Mouse (Mus musculus): ENCODE data around the gene Fthl17a.

Fthl17a gene
- long read RNA-seq, experiment 1, result 0 reads
- long read RNA-seq, experiment 2, result 0 reads

GRCm38 (mm10) chrX:85249379-85249778, at the start of gene Fthl17a:
Gene Fthl17a (plus strand): TSS chrX:85249679.
- intact Hi-C loops (cut with DNase I), result no loop called here

- intact Hi-C loops (cut with DNase I), result no loop called here
Observed at GRCm38 (mm10) chrX:85207001-85207400, 42.5 kb upstream of the Fthl17a start.

DNA sequence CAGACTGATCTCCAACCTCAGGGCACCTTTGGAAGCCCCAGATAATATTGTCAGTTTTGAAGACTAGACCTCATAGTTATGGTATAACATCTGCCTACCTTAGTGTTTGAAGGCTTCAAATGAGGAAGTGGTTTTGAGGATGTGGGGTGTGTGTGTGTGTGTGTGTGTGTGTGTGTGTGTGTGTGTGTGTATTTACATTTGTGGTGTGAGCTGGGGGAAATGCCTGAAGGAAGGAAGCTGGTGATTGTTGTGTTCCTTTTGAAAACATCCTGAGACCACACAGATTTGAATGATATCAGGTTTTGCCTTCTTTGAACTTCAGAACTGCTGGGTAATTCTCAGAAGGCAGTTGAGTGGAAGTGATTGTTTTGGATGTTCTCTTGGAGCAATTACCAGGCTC, 22.6 kb upstream of the Fthl17a start:
- intact Hi-C loops (cut with DNase I), result no loop called here

- intact Hi-C loops (cut with DNase I), result no loop called here
Observed at GRCm38 (mm10) chrX:85271821-85272220, 22.3 kb downstream of the Fthl17a start.

DNA sequence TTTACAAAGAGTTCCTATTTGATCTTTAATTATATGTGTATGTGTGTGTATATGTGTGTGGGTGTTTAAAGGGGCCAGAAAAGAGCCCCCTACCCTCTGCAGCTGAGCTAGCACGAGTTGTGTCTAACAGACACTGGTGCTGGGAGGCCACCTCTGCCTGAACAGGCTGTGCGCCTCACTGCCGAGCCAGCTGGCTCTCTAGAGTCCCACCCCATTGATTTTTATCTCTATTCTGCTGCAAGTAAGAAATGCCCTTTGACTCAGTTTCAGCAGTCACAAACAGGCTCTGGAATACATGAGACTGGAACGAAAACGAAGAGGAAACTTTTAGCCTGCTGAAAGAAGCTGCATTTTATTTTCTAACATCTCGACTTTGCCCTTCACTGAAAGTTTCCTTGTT, 22.8 kb downstream of the Fthl17a start:
- intact Hi-C loops (cut with DNase I), result no loop called here

- intact Hi-C loops (cut with DNase I), result no loop called here
Observed at GRCm38 (mm10) chrX:85289846-85290245, 40.4 kb downstream of the Fthl17a start.

DNA sequence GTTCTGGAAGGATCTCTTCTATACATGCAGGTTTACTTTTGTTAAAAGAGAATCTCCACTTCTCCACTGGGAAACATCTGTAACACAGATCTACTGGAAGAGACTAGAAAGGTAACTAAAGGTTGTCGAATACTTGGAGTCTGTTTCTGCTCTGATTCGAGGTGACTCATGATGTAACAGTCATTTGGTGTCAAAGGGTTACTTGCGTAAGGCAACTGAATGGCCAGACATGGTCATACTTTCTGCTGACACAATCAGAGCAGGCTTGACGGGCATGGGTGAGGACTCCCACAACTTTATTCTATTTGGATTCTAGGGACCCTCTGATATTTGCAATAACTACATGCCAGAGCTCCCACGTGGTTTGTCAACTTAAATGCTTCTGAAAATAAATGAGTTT, 43.3 kb downstream of the Fthl17a start:
- intact Hi-C loops (cut with DNase I), result no loop called here

- intact Hi-C loops (cut with DNase I), result no loop called here
Observed at GRCm38 (mm10) chrX:85294001-85294400, 44.5 kb downstream of the Fthl17a start.

DNA sequence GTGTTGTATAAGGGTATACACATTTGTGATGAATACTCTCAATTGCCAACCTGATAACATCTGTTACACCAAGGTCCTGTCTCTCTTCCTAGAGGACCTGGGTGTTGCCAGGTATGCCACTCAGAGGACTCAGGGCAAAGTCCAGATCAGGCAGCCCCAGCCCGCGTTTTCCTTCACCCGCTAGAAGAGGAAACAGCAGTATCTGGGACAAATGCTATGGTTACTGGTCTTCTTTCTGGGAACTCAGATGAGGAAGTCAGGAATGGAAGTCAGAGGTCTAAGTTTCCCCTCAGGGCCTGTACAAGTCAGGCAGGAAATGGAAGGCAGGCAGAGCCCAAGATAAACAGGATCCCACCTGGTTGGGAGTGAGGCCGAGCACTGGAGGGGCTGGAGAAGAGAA, 55.2 kb downstream of the Fthl17a start:
- intact Hi-C loops (cut with DNase I), result no loop called here

DNA sequence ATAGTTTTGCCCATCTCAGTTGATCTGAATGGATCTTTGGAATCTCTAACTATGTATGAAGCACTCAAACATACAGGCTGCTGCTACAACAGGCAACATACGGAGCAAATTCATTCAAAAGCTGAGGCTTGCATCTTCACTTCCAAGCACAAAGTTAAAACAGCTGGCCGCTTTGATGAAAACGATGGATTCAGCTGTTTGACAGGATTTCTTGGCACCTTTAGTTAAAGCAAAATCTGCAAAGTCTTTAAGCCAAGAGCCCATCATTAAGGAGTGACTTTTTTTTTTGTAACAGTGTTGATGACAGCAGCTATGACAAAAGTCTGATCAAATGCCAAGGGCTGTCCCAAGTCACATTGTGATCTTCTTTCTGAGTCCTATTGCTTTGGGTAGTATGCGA, 69.1 kb downstream of the Fthl17a start:
- intact Hi-C loops (cut with DNase I), result loop anchor here (10.0 kb wide), 1 partner anchor 714 kb away; no protein-coding TSS in a partner anchor

DNA sequence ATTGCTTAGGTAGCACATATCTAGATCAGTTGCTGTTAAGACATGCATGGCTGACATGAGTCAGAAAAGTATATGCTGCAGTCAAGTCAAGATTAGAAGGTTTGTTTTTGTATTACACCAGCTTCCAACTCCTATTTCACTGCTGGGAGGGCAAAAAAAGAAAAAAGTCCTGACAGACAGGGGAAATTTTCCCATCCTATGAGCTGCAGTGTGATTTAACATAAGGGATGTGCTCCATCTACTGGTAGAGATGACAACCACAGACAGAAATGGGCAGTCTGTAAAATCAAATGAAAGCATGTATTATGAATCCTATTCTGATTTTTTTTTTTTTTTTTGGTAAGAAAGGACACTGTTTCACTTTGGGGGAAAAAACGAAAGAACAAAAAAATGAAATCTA, 69.7 kb downstream of the Fthl17a start:
- intact Hi-C loops (cut with DNase I), result loop anchor here (10.0 kb wide), 1 partner anchor 714 kb away; no protein-coding TSS in a partner anchor
